Mouse (Mus musculus): ENCODE results near the gene Cbs.

- TF ChIP-seq CTCF (IDR thresholded peaks at IDR 0.05) (no peak), EP300 (IDR thresholded peaks at IDR 0.05) (no peak)
Observed at GRCm38 (mm10) chr17:31658136-31658467, 21.1 kb upstream of the Cbs start.
